Mouse (Mus musculus): ENCODE data around the gene Unc5a. TPM values are rescaled to one million over a fixed set of nuclear protein-coding genes. Genes with fewer than 3 reads are reported as not detected.

Gene Unc5a
- polyA plus RNA-seq, 1 experiment = 37.7 TPM

- TF ChIP-seq CTCF (IDR thresholded peaks at IDR 0.05; ENCODE audit: borderline replicate concordance, insufficient read depth, low read depth, low read length) (no peak), POLR2A (IDR thresholded peaks at IDR 0.05; ENCODE audit: borderline replicate concordance, insufficient read depth, low read length) (no peak)
- 59% methylated on average over 4 of the region's 4 CpGs for WGBS
- Histone ChIP-seq H3K4me3 (replicated peaks; ENCODE audit: insufficient read depth, low read depth, low read length) (no peak overlapping the region), H3K4me1 (ENCODE audit: control insufficient read depth, insufficient read depth, low read length) (no peaks in the 10 kb centered on the region), H3K27me3 (ENCODE audit: control insufficient read depth, insufficient read depth, low read length) (no peaks in the 10 kb centered on the region), H3K27ac (ENCODE audit: insufficient read depth, low read length) (no peak overlapping the region)
- DNase-seq = no peak
Measured at GRCm38 (mm10) chr13:55022256-55022655, 73.0 kb downstream of the Unc5a start.

- WGBS = 62% methylated on average over 9 of the region's 9 CpGs
- H3K4me1 ChIP-seq (ENCODE audit: control insufficient read depth, insufficient read depth, low read length) = no peaks in the 10 kb centered on the region
- H3K4me3 ChIP-seq (replicated peaks; ENCODE audit: insufficient read depth, low read depth, low read length) = no peak overlapping the region
- no peak for TF ChIP-seq POLR2A (IDR thresholded peaks at IDR 0.05; ENCODE audit: borderline replicate concordance, insufficient read depth, low read length)
- TF ChIP-seq CTCF (IDR thresholded peaks at IDR 0.05; ENCODE audit: borderline replicate concordance, insufficient read depth, low read depth, low read length) = no peak
- no peaks in the 10 kb centered on the region for H3K27me3 ChIP-seq (ENCODE audit: control insufficient read depth, insufficient read depth, low read length)
- no peak overlapping the region for H3K27ac ChIP-seq (ENCODE audit: insufficient read depth, low read length)
- no peak for DNase-seq
Measured at GRCm38 (mm10) chr13:55022715-55023114, 73.5 kb downstream of the Unc5a start.

- TF ChIP-seq POLR2A (IDR thresholded peaks at IDR 0.05; ENCODE audit: borderline replicate concordance, insufficient read depth, low read length) = no peak
- no peak for TF ChIP-seq CTCF (IDR thresholded peaks at IDR 0.05; ENCODE audit: borderline replicate concordance, insufficient read depth, low read depth, low read length)
- Histone ChIP-seq H3K27me3 (ENCODE audit: control insufficient read depth, insufficient read depth, low read length) (no peaks in the 10 kb centered on the region), H3K4me3 (replicated peaks; ENCODE audit: insufficient read depth, low read depth, low read length) (no peak overlapping the region), H3K4me1 (ENCODE audit: control insufficient read depth, insufficient read depth, low read length) (no peaks in the 10 kb centered on the region), H3K27ac (ENCODE audit: insufficient read depth, low read length) (no peak overlapping the region)
- 91% methylated on average over 2 of the region's 2 CpGs for WGBS
- DNase-seq = no peak
Measured at GRCm38 (mm10) chr13:55024215-55024614, 75.0 kb downstream of the Unc5a start.

DNA sequence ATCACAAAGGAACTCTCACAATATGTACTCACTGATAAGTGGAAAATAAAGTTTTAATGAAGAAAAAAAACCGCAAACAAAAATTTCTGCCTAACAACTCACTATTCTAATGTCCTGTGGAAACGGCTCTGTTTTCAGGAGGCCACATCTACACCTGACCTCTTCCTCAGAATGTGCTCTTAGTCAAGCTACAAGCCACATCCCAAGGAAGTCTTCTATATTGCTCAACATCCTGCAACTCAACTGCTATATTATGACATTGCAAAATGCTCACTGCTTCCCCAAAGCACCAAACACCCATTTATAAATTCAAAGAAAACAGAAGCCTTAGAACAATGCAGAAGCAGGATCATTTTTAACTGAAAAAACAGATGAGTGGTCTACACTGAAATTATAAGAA lies 90.8 kb downstream of the Unc5a start:
- H3K27me3 ChIP-seq (ENCODE audit: control insufficient read depth, insufficient read depth, low read length) = no peaks in the 10 kb centered on the region
- no peak overlapping the region for H3K4me3 ChIP-seq (replicated peaks; ENCODE audit: insufficient read depth, low read depth, low read length)
- H3K4me1 ChIP-seq (ENCODE audit: control insufficient read depth, insufficient read depth, low read length) = no peaks in the 10 kb centered on the region
- DNase-seq = no peak
- H3K27ac ChIP-seq (ENCODE audit: insufficient read depth, low read length) = no peak overlapping the region
- WGBS = 100% methylated on average over 2 of the region's 2 CpGs
- TF ChIP-seq CTCF (IDR thresholded peaks at IDR 0.05; ENCODE audit: borderline replicate concordance, insufficient read depth, low read depth, low read length) (no peak), POLR2A (IDR thresholded peaks at IDR 0.05; ENCODE audit: borderline replicate concordance, insufficient read depth, low read length) (no peak)

DNA sequence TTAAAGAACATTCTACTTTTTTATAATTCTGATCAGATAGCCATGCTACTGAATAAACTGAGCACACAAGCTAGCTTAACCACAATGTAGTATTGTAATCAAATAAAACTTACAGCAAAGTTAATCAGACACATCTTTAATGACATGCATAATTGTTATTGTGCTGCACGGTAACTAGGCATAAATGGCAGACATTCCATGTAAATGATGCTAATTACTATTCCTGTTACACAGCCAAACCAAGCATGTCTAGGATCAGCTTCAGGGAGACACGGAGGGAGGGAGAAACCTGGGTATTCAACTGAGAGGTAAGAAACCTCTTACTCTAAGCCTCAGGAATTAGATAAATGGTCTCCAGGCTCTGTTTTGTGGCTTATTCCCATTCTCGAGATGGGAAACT lies 98.5 kb downstream of the Unc5a start:
- TF ChIP-seq CTCF (IDR thresholded peaks at IDR 0.05; ENCODE audit: borderline replicate concordance, insufficient read depth, low read depth, low read length) (no peak), POLR2A (IDR thresholded peaks at IDR 0.05; ENCODE audit: borderline replicate concordance, insufficient read depth, low read length) (no peak)
- Histone ChIP-seq H3K27me3 (ENCODE audit: control insufficient read depth, insufficient read depth, low read length) (no peaks in the 10 kb centered on the region), H3K4me1 (ENCODE audit: control insufficient read depth, insufficient read depth, low read length) (no peaks in the 10 kb centered on the region), H3K4me3 (replicated peaks; ENCODE audit: insufficient read depth, low read depth, low read length) (no peak overlapping the region), H3K27ac (ENCODE audit: insufficient read depth, low read length) (no peak overlapping the region)
- no peak for DNase-seq
- 39% methylated on average over 3 of the region's 3 CpGs for WGBS

Other genes starting within 250 kb of the Unc5a start
- gene Cdhr2, start 247.9 kb upstream of the Unc5a start, polyA plus RNA-seq (2012; rRNA removed) = 0.16 and 0.23 TPM in 2 replicates
- gene Gprin1, start 199.5 kb upstream of the Unc5a start, polyA plus RNA-seq (2012; rRNA removed) = 41.4 and 45.4 TPM in 2 replicates
- 851 and 853 TPM in 2 replicates for gene Sncb, start 182.8 kb upstream of the Unc5a start, polyA plus RNA-seq (2012; rRNA removed)
- not detected in 2 replicates for gene Eif4e1b, start 165.4 kb upstream of the Unc5a start, polyA plus RNA-seq (2012; rRNA removed)
- 87.9 and 89.8 TPM in 2 replicates for gene Tspan17, start 160.0 kb upstream of the Unc5a start, polyA plus RNA-seq (2012; rRNA removed)
- 0.67 and 0.74 TPM in 2 replicates for gene Hk3, start 72.0 kb downstream of the Unc5a start, polyA plus RNA-seq (2012; rRNA removed)
- gene Uimc1, start 150.9 kb downstream of the Unc5a start, polyA plus RNA-seq (2012; rRNA removed) = 24.0 and 24.8 TPM in 2 replicates
- 48.5 and 52.5 TPM in 2 replicates for gene Zfp346, start 155.9 kb downstream of the Unc5a start, polyA plus RNA-seq (2012; rRNA removed)
- not detected in 2 replicates for gene Gm17617, start 184.1 kb downstream of the Unc5a start, polyA plus RNA-seq (2012; rRNA removed)
- gene Fgfr4, start 203.2 kb downstream of the Unc5a start, polyA plus RNA-seq (2012; rRNA removed) = 0.05 and 0.16 TPM in 2 replicates